In genomic region chrX:58033521-58033920, GRCm38 (mm10) we compare ENCODE assay signal across 14 mouse cellular contexts. TPM values are rescaled to one million over a fixed set of nuclear protein-coding genes. Genes with fewer than 3 reads are reported as not detected.
DNase-seq lines count a peak whose midpoint lies in the region; ATAC-seq and TF ChIP-seq lines count a peak whose summit lies in the region.
"Had no signal": no experiment of that assay in that cellular context is flagged by ENCODE, and none has a peak within 500 bp of the region (broad histone marks: within the 10 kb centered on the region; RNA-seq: fewer than 3 reads in every experiment).

No protein-coding gene starts in this region.

- ATAC-seq in embryonic facial prominence, embryonic 11.5 days (replicated peaks; ENCODE audit: insufficient number of reproducible peaks, low FRiP score, low TSS enrichment, low read depth): no peak
- no peak for ATAC-seq in hindbrain, embryonic 13.5 days (ENCODE audit: low FRiP score)
- no peak for ATAC-seq in midbrain, embryonic 13.5 days

- no peak overlapping the region for H3K9ac ChIP-seq in embryonic facial prominence, embryonic 11.5 days (replicated peaks; ENCODE audit: low read length)
- H3K9ac ChIP-seq in hindbrain, embryonic 13.5 days: peak overlapping the region; percentile 75
- peak overlapping the region; percentile 80 for H3K9ac ChIP-seq in midbrain, embryonic 13.5 days (replicated peaks)
- H3K9ac ChIP-seq: embryonic facial prominence, embryonic 15.5 days had no signal

- no peak for TF ChIP-seq CTCF in layer of hippocampus, adult 2 months (conservative IDR thresholded peaks at IDR 0.05)

- no peak overlapping the region for H3K4me2 ChIP-seq in embryonic facial prominence, embryonic 11.5 days (ENCODE audit: low read depth, low read length)
- H3K4me2 ChIP-seq in hindbrain, embryonic 13.5 days: peak overlapping the region; percentile 40
- H3K4me2 ChIP-seq in midbrain, embryonic 13.5 days (replicated peaks): peak overlapping the region; percentile 55
- H3K4me2 ChIP-seq: embryonic facial prominence, embryonic 15.5 days had no signal

- H3K9me3 ChIP-seq in embryonic facial prominence, embryonic 11.5 days (replicated peaks; ENCODE audit: control insufficient read depth, low read length): no peaks in the 10 kb centered on the region
- no peaks in the 10 kb centered on the region for H3K9me3 ChIP-seq in hindbrain, embryonic 13.5 days
- no peaks in the 10 kb centered on the region for H3K9me3 ChIP-seq in midbrain, embryonic 13.5 days
- H3K9me3 ChIP-seq: embryonic facial prominence, embryonic 15.5 days had no signal

- peak; percentile 34 to 47 for DNase-seq in cerebellum, postnatal 14 days
- no peak for DNase-seq in cerebellum, adult 9-10 months
- peak; percentile 2 for DNase-seq in embryonic facial prominence, embryonic 11.5 days (ENCODE audit: low spot score)
- no peak for DNase-seq in thymus, postnatal 4 days
- no peak for DNase-seq in spleen, postnatal 10 days (ENCODE audit: low spot score in 2 of 2)
- no peak for DNase-seq in layer of hippocampus, adult 2 months (ENCODE audit: low spot score in 2 of 2)
- DNase-seq: kidney, postnatal 14 days; lung, postnatal 10 days had no signal

- H3K4me3 ChIP-seq in embryonic facial prominence, embryonic 11.5 days (ENCODE audit: low read depth, low read length): no peak overlapping the region
- H3K4me3 ChIP-seq in hindbrain, embryonic 13.5 days: peak overlapping the region; percentile 46
- H3K4me3 ChIP-seq in midbrain, embryonic 13.5 days (replicated peaks): peak overlapping the region; percentile 57
- H3K4me3 ChIP-seq in layer of hippocampus, adult 2 months: no peak overlapping the region
- H3K4me3 ChIP-seq: embryonic facial prominence, embryonic 15.5 days had no signal

- WGBS in embryonic facial prominence, embryonic 11.5 days: 15% methylated on average over 22 of the region's 22 CpGs
- WGBS in hindbrain, embryonic 13.5 days: 9% methylated on average over 22 of the region's 22 CpGs
- WGBS in midbrain, embryonic 13.5 days: 19% methylated on average over 22 of the region's 22 CpGs

- peaks cover 14% of the 10 kb centered on the region for H3K27me3 ChIP-seq in embryonic facial prominence, embryonic 11.5 days (ENCODE audit: control insufficient read depth, insufficient read depth, low read length)
- H3K27me3 ChIP-seq in hindbrain, embryonic 13.5 days: peaks cover 18% of the 10 kb centered on the region
- no peaks in the 10 kb centered on the region; the same call in 1 of the 2 replicates for H3K27me3 ChIP-seq in midbrain, embryonic 13.5 days

- H3K36me3 ChIP-seq in embryonic facial prominence, embryonic 11.5 days (replicated peaks; ENCODE audit: control insufficient read depth, insufficient read depth, low read depth, low read length): no peaks in the 10 kb centered on the region
- H3K36me3 ChIP-seq in hindbrain, embryonic 13.5 days: no peaks in the 10 kb centered on the region
- H3K36me3 ChIP-seq in midbrain, embryonic 13.5 days: no peaks in the 10 kb centered on the region
- H3K36me3 ChIP-seq: embryonic facial prominence, embryonic 15.5 days had no signal

- no peak overlapping the region for H3K27ac ChIP-seq in embryonic facial prominence, embryonic 11.5 days (replicated peaks; ENCODE audit: low read depth, low read length)
- H3K27ac ChIP-seq in hindbrain, embryonic 13.5 days: peak overlapping the region; percentile 86
- peak overlapping the region; percentile 87 for H3K27ac ChIP-seq in midbrain, embryonic 13.5 days
- H3K27ac ChIP-seq in layer of hippocampus, adult 2 months: no peak overlapping the region
- H3K27ac ChIP-seq: embryonic facial prominence, embryonic 15.5 days had no signal

- H3K4me1 ChIP-seq in embryonic facial prominence, embryonic 11.5 days (ENCODE audit: control insufficient read depth, insufficient read depth, low read length): no peaks in the 10 kb centered on the region
- H3K4me1 ChIP-seq in hindbrain, embryonic 13.5 days (replicated peaks): peaks cover 2% of the 10 kb centered on the region; the same call in 1 of the 2 replicates
- H3K4me1 ChIP-seq in midbrain, embryonic 13.5 days (replicated peaks): peaks cover 3% of the 10 kb centered on the region; the same call in 1 of the 2 replicates

RNA-seq across cellular contexts. Expression of gene Zic3, which starts 11.0 kb away (rescaled TPM):
- 3.9 and 4.6 TPM in 2 replicates for polyA plus RNA-seq in embryonic facial prominence, embryonic 11.5 days (2014; fragmentation: Nextera tagmentation; extraction: Ambion mirVana)
- polyA plus RNA-seq in hindbrain, embryonic 13.5 days (2015; fragmentation: Nextera tagmentation; extraction: Ambion mirVana): 17.4 and 23.2 TPM in 2 replicates
- polyA plus RNA-seq in midbrain, embryonic 13.5 days (2015; fragmentation: Nextera tagmentation; extraction: Ambion mirVana): 31.7 and 32.7 TPM in 2 replicates
- 1 to 10 TPM; 2.2 to 2.4 TPM for total RNA-seq in layer of hippocampus, adult 2 months (2021)
- total RNA-seq: gastrocnemius, adult 18-20 months; hematopoietic stem cell, adult 5-6 weeks; neutrophil, adult 5-6 weeks had no signal

Comparison
In these comparisons a context has a peak if more than half of its experiments do, and no peak if none do; other contexts are left out.
1. DNase-seq: peak in cerebellum, postnatal 14 days (2 of 2) and embryonic facial prominence, embryonic 11.5 days (single experiment); none in cerebellum, adult 9-10 months (single experiment), thymus, postnatal 4 days (single experiment), spleen, postnatal 10 days (0 of 2) and layer of hippocampus, adult 2 months (0 of 2).
2. H3K27ac ChIP-seq: peak in hindbrain, embryonic 13.5 days (single experiment) and midbrain, embryonic 13.5 days (single experiment); none in embryonic facial prominence, embryonic 11.5 days (single experiment) and layer of hippocampus, adult 2 months (single experiment).
3. H3K4me3 ChIP-seq: peak in hindbrain, embryonic 13.5 days (single experiment) and midbrain, embryonic 13.5 days (single experiment); none in embryonic facial prominence, embryonic 11.5 days (single experiment) and layer of hippocampus, adult 2 months (single experiment).